Mouse (Mus musculus) retina, postnatal 1 day (tissue): ENCODE data around the gene Adgra3.

ENCODE experiments used
- DNase-seq: peaks from one replicate; pipeline ENCODE4 v3.0.0-alpha.2; 2012

The Adgra3 gene

DNA sequence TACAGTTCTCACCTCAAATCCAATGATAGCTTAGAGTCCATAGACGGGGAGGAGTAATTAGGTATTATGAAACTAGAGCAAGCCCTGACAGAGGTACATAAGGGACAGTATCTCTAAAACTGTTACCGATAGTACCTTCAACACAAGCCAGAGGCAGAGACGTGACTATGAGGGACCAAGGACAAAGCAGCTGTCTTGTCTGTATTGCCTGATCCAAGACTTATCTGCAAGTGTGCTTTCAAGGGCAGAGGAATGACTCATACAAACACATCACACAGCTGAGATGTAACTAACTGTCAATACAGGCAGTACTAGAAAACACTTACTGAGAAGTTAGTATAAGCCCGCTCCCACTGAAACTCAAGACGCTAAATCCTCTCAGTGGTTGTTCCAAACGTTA, 91.1 kb downstream of the Adgra3 start:
- no peak for DNase-seq

DNA sequence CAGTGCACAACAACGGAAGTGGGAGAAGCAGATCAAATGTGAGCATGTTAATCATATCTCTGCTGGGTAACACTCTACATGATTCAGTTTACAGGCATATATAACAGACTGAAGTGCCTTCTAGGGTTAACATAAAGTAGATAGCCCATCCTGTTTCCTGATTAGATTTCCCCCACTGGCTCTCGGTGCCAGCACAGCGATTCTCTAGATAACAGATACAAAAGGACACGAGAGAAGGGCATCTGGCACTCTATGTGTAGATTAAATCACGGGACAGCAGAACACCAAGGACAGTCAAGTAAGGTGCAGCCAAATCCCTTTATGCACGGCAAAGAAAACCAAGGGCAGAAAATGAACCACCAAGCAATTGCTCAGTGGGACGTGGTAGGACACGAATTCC, 93.0 kb downstream of the Adgra3 start:
- DNase-seq: no peak

DNA sequence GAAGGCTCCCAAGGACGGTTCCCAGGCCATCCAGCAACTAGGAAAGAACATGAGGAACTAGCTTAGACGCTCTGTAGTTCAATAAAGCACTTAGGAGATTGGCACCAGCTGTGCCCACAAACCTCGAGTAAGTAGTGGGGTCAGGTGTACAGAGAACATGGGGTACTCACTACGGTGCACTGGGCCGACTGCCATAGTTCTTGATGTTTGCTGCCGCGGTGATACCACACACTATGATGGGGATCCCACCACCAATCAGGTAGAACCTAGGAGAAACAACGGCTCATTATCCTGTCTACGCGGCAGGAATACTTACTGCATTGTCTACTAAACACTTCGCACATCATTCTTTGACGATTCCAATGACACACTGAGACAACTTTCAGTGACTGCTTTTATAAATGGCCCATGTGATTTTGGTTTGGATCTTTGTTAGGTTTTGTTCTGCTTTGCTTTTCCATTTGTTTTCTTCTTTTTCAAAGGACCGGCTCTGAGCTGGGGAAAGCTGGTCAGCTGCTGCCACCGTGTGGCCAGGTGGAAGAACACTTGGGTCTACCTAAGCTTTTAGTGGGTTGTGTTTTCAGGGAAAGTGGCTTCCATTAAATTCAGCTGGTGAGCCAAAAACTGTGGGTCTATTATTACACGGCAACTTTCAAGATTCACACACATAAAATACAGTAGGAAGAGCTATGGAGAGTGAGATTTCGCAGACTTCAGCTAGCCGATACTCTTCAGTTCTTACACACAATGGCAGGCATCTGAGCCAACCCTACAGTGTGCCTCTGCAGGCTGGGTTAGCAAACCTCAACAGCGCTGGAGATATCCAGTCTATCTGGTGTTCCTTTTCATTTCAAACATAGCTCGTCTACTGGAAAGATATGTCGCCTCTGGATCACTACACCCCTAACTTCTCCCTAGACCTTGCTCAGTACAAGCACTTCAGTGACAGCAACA, 97.1 kb downstream of the Adgra3 start:
- DNase-seq: peak; percentile 59

DNA sequence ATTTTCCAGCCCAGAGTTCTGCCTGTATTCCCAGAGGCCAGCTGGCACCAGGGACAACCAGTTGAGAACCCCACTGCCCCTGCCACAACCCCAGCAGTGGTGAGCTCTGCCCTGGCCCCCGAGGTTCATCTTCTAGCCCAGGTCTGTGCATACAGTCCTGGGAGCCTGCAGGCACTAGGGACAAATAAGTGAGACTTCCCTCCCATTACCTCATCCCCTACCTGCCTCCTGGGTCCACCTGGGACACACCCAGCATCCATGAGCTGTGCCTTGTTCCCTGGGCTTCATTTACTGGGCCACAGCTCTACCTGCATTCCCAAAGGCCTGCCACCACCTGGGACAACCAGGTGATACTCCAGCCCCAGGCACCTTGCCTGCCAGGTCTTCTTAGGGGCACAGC, 122.5 kb downstream of the Adgra3 start:
- no peak for DNase-seq

DNA sequence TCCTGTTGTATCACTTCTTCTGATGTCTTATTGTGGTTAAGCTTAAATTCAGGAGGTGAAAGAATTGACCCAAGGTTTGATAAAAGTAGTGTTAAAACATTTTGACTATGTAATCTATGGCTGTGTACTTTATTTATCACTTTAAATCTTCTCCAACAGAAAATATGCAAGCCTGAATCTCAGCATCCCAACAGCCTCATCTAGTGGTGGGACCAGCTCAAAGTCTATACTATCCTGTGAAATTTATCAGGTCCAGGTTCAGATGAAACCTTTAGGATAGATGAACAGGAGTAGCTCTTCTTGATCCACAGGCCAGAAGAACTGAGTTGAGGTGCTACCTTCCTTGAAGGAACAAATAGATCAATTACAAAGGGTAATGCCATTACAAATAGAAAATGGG, 134.1 kb downstream of the Adgra3 start:
- DNase-seq: no peak

DNA sequence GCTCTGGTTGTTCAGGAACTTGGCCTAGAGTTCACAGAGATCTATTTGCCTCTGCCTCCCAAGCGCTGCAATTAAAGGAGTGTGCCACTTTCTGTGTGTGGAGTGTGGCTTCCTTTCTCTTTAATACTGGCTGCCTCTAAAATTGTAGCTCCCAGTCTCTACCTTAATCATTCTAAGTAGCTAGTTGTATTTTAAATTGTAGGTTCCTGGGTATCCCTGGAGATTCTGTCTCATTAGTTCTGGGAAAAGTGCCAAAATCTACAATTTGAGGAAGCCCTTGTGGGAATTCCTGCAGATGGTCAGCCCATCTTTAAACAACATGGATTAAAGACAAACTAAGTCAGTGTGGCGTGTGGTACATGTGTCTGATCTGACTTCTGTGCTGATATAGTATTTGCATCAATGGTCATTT, 143.1 kb downstream of the Adgra3 start:
- peak; percentile 4 for DNase-seq
